Mouse (Mus musculus) monocyte, adult 5-6 weeks (primary cell): ENCODE measurements around the gene Lpcat3. TPM values are rescaled to one million over a fixed set of nuclear protein-coding genes. Genes with fewer than 3 reads are reported as not detected.

Experiments used
- ATAC-seq: fragments of 153-309, 156-312 bp; replicated peaks from 2 replicates; pipeline ENCODE4 v1.8.0; 2017; ENCODE audit warnings: mild to moderate bottlenecking; ENCODE audit not compliant: low TSS enrichment, insufficient number of reproducible peaks, severe bottlenecking, poor library complexity, low FRiP score
- total RNA-seq: library from RNA; stranded (forward); fragments of 200-1000, 200-491, 200-594 nt; gene quantifications from 3 replicates; pipeline ENCODE4 v1.2.3, GENCODE M21; 2017

Lpcat3 gene
- total RNA-seq, 1 experiment from 2014 or later: 20.8 TPM

- no peak for ATAC-seq
Measured at GRCm38 (mm10) chr6:124699366-124699765, 36.5 kb downstream of the Lpcat3 start.

- ATAC-seq: no peak
Measured at GRCm38 (mm10) chr6:124699962-124700610, 37.3 kb downstream of the Lpcat3 start.

- no peak for ATAC-seq
Measured at GRCm38 (mm10) chr6:124701338-124701737, 38.5 kb downstream of the Lpcat3 start.

GRCm38 (mm10) chr6:124702102-124702783 is 39.4 kb downstream of the Lpcat3 start:
- no peak for ATAC-seq

GRCm38 (mm10) chr6:124702784-124703103 is 39.9 kb downstream of the Lpcat3 start:
- ATAC-seq: peak; percentile 76

GRCm38 (mm10) chr6:124703789-124704188 is 41.0 kb downstream of the Lpcat3 start:
- no peak for ATAC-seq

- no peak for ATAC-seq
Measured at GRCm38 (mm10) chr6:124704417-124704816, 41.6 kb downstream of the Lpcat3 start.

- ATAC-seq: no peak
Measured at GRCm38 (mm10) chr6:124706061-124706627, 43.3 kb downstream of the Lpcat3 start.

- ATAC-seq: no peak
Measured at GRCm38 (mm10) chr6:124708289-124708889, 45.6 kb downstream of the Lpcat3 start.

- ATAC-seq: peak; percentile 91
Measured at GRCm38 (mm10) chr6:124711824-124712782, 49.3 kb downstream of the Lpcat3 start, which contains the start of the genes Emg1 and Phb2. Gene Emg1 (minus strand): TSS chr6:124712178. Gene Phb2 (plus strand): TSS chr6:124712336.

- ATAC-seq: no peak
Measured at GRCm38 (mm10) chr6:124712918-124713317, 50.1 kb downstream of the Lpcat3 start.

- peak; percentile 62 for ATAC-seq
Measured at GRCm38 (mm10) chr6:124716864-124717490, 54.1 kb downstream of the Lpcat3 start.

- ATAC-seq: no peak
Measured at GRCm38 (mm10) chr6:124717968-124718367, 55.1 kb downstream of the Lpcat3 start.

- ATAC-seq: no peak
Measured at GRCm38 (mm10) chr6:124718703-124719102, 55.9 kb downstream of the Lpcat3 start.

- no peak for ATAC-seq
Measured at GRCm38 (mm10) chr6:124719354-124719978, 56.6 kb downstream of the Lpcat3 start.

GRCm38 (mm10) chr6:124720904-124721303 is 58.1 kb downstream of the Lpcat3 start:
- ATAC-seq: no peak

- ATAC-seq: 0 out of 2 replicates have a peak, but pooled peaks have one; percentile 20
Measured at GRCm38 (mm10) chr6:124722876-124723473, 60.1 kb downstream of the Lpcat3 start.
